Mouse (Mus musculus): Measurements from ENCODE around the gene Lrch3.
"Not testable (repeated sequence)": the region's sequence is repeated elsewhere in the genome, so short reads cannot be mapped to it uniquely, and the experiment has no call there.

- TF ChIP-seq POLR2A (IDR thresholded peaks at IDR 0.05; ENCODE audit: borderline replicate concordance, insufficient read depth, low read length); CTCF (IDR thresholded peaks at IDR 0.05; ENCODE audit: borderline replicate concordance, insufficient read depth, low read depth, low read length): not testable (repeated sequence)
Measured at GRCm38 (mm10) chr16:33058656-33059055, 144.8 kb downstream of the Lrch3 start.
